Mouse (Mus musculus): ENCODE measurements around the gene Gm45062.

DNA sequence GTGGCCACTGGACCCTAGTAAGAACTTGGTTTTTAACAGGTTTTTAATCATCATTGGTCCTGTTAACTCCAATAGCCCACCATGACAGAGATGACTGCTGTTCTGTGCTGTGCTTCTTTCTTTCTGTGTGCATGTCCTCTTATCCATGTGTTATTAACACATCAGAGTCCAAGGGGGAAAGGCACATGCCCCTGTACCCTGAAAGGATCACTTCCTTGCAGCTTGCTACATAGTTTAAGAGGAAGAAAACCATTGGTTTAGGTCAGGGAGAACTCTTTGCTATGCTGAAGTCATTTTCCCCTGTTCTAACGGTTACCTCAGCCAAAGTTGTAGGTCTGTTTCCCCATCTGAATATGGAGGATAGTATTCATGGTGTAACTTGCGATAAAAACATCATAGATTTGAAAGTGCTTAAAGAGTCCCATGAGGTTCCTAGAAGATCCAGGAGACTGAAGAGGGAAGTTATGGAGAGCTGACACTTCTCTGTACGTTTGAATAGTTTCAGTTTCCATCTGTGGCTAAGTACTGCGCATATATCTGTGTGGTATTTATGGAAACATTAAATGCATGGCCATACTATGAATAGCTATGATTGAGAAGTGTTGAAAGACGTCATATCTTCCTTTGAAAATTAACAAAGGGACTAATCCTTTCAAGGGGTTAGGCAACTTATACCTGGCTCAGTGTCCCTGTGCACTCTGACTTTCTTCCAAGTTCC is 236.0 kb downstream of the Gm45062 start:
- TF ChIP-seq CTCF (IDR thresholded peaks at IDR 0.05; ENCODE audit: insufficient read depth, low read depth, low read length) (no peak), POLR2A (IDR thresholded peaks at IDR 0.05; ENCODE audit: insufficient read depth, low read depth, low read length) (no peak)
